Mouse (Mus musculus) small intestine, adult 2 months (tissue): ENCODE results near the gene Nadk.

ENCODE experiments used
- CTCF ChIP-seq: fragments of 200-500 bp; IDR thresholded peaks from 2 replicates; pipeline ENCODE4 v1.5.1; 2012; ENCODE audit warnings: low read depth, mild to moderate bottlenecking, control low read depth, inconsistent platforms, low read length, moderate library complexity, mixed read lengths; ENCODE audit not compliant: insufficient replicate concordance, insufficient read length; ENCODE audit errors: extremely low read depth
- POLR2A ChIP-seq: fragments of 200-500 bp; IDR thresholded peaks from 2 replicates; pipeline ENCODE4 v1.6.1; 2012; ENCODE audit warnings: low read depth, mild to moderate bottlenecking, control low read depth, inconsistent platforms, low read length, moderate library complexity

GRCm38 (mm10) chr4:155573155-155573554, 11.0 kb downstream of the Nadk start:
- TF ChIP-seq CTCF, result no peak
- no peak for TF ChIP-seq POLR2A
